8 mouse cellular contexts compared by ENCODE assay signal in genomic region chr11:103656520-103656919, GRCm38 (mm10). TPM values are rescaled to one million over a fixed set of nuclear protein-coding genes. Genes with fewer than 3 reads are reported as not detected.
DNase-seq lines count a peak whose midpoint lies in the region; ATAC-seq and TF ChIP-seq lines count a peak whose summit lies in the region.

No protein-coding gene starts in this region.

- H3K27me3 ChIP-seq in embryonic facial prominence, embryonic 10.5 days (replicated peaks; ENCODE audit: low read depth, poor library complexity, severe bottlenecking), result peaks cover 58% of the 10 kb centered on the region

- no peak for TF ChIP-seq CTCF in layer of hippocampus, adult 2 months (conservative IDR thresholded peaks at IDR 0.05)

- H3K4me1 ChIP-seq in embryonic facial prominence, embryonic 10.5 days, result no peaks in the 10 kb centered on the region

- no peak overlapping the region for H3K4me3 ChIP-seq in embryonic facial prominence, embryonic 10.5 days
- no peak overlapping the region for H3K4me3 ChIP-seq in layer of hippocampus, adult 2 months

- WGBS in embryonic facial prominence, embryonic 10.5 days, result 9% methylated on average over 3 of the region's 3 CpGs

- no peak overlapping the region for H3K27ac ChIP-seq in embryonic facial prominence, embryonic 10.5 days (replicated peaks)
- no peak overlapping the region for H3K27ac ChIP-seq in layer of hippocampus, adult 2 months

- no peaks in the 10 kb centered on the region for H3K9me3 ChIP-seq in embryonic facial prominence, embryonic 10.5 days

- H3K36me3 ChIP-seq in embryonic facial prominence, embryonic 10.5 days (replicated peaks), result no peaks in the 10 kb centered on the region

- ATAC-seq in megakaryocyte-erythroid progenitor cell, adult 5-6 weeks (replicated peaks; ENCODE audit: low FRiP score, low TSS enrichment, poor library complexity, severe bottlenecking), result peak; percentile 63

- intact Hi-C loops in gastrocnemius, postnatal 14 days (cut with DNase I; ENCODE audit: low total_unique reads), result no loop called here

- DNase-seq in gastrocnemius, postnatal 14 days, result peak; percentile 28
- DNase-seq in gastrocnemius, postnatal 25 days, result no peak
- DNase-seq in CD4-positive helper T cell, adult 2 months (ENCODE audit: low read depth, low spot score), result peak; percentile 23
- DNase-seq in embryonic facial prominence, embryonic 10.5 days (ENCODE audit: low spot score), result peak; percentile 79
- no peak for DNase-seq in MN1 (ENCODE audit: low spot score)
- no peak for DNase-seq in layer of hippocampus, postnatal 25 days (ENCODE audit: extremely low spot score in 1 of 2, low spot score in 1 of 2)
- no peak for DNase-seq in layer of hippocampus, adult 2 months (ENCODE audit: low spot score in 2 of 2)

RNA-seq across cellular contexts. Expression of gene Rprml, which starts 7.2 kb away (rescaled TPM):
- total RNA-seq in gastrocnemius, postnatal 14 days (2021), result not detected
- total RNA-seq in gastrocnemius, postnatal 25 days (2021), result not detected
- polyA plus RNA-seq in embryonic facial prominence, embryonic 10.5 days (2016; fragmentation: Nextera tagmentation; extraction: Ambion mirVana), result 0.15 and 0.39 TPM in 2 replicates
- not detected in 2 replicates for total RNA-seq in megakaryocyte-erythroid progenitor cell, adult 5-6 weeks (2014; fragmentation: Nextera tagmentation)
- not detected in 2 replicates for total RNA-seq in megakaryocyte-erythroid progenitor cell, adult 5-6 weeks (2017)
- total RNA-seq in layer of hippocampus, postnatal 25 days (2021), result 100 to 1,000 TPM; 117 to 122 TPM
- 100 to 1,000 TPM; 102 to 117 TPM for total RNA-seq in layer of hippocampus, adult 2 months (2021)

RNA-seq across cellular contexts. Expression of gene Lyzl6, which starts 17.8 kb away (rescaled TPM):
- total RNA-seq in gastrocnemius, postnatal 14 days (2021), result not detected
- total RNA-seq in gastrocnemius, postnatal 25 days (2021), result not detected
- polyA plus RNA-seq in embryonic facial prominence, embryonic 10.5 days (2016; fragmentation: Nextera tagmentation; extraction: Ambion mirVana), result not detected in 2 replicates
- not detected in 2 replicates for total RNA-seq in megakaryocyte-erythroid progenitor cell, adult 5-6 weeks (2014; fragmentation: Nextera tagmentation)
- not detected in 2 replicates for total RNA-seq in megakaryocyte-erythroid progenitor cell, adult 5-6 weeks (2017)
- total RNA-seq in layer of hippocampus, postnatal 25 days (2021), result not detected
- not detected for total RNA-seq in layer of hippocampus, adult 2 months (2021)

RNA-seq across cellular contexts. Expression of gene Gm884, which starts 35.6 kb away (rescaled TPM):
- not detected for total RNA-seq in gastrocnemius, postnatal 14 days (2021)
- total RNA-seq in gastrocnemius, postnatal 25 days (2021), result not detected
- polyA plus RNA-seq in embryonic facial prominence, embryonic 10.5 days (2016; fragmentation: Nextera tagmentation; extraction: Ambion mirVana), result not detected in 2 replicates
- total RNA-seq in megakaryocyte-erythroid progenitor cell, adult 5-6 weeks (2014; fragmentation: Nextera tagmentation), result not detected in 2 replicates
- not detected in 2 replicates for total RNA-seq in megakaryocyte-erythroid progenitor cell, adult 5-6 weeks (2017)
- not detected for total RNA-seq in layer of hippocampus, postnatal 25 days (2021)
- total RNA-seq in layer of hippocampus, adult 2 months (2021), result not detected

RNA-seq across cellular contexts. Expression of gene Gosr2, which starts 41.2 kb away (rescaled TPM):
- 10 to 100 TPM; 40.0 to 43.5 TPM for total RNA-seq in gastrocnemius, postnatal 14 days (2021)
- 10 to 100 TPM; 38.9 to 40.4 TPM for total RNA-seq in gastrocnemius, postnatal 25 days (2021)
- 96.6 and 99.6 TPM in 2 replicates for polyA plus RNA-seq in embryonic facial prominence, embryonic 10.5 days (2016; fragmentation: Nextera tagmentation; extraction: Ambion mirVana)
- total RNA-seq in megakaryocyte-erythroid progenitor cell, adult 5-6 weeks (2014; fragmentation: Nextera tagmentation), result 36.1 and 46.9 TPM in 2 replicates
- total RNA-seq in megakaryocyte-erythroid progenitor cell, adult 5-6 weeks (2017), result 37.8 and 44.2 TPM in 2 replicates
- 10 to 100 TPM; 68.3 to 71.6 TPM for total RNA-seq in layer of hippocampus, postnatal 25 days (2021)
- total RNA-seq in layer of hippocampus, adult 2 months (2021), result 10 to 100 TPM; 62.5 to 66.1 TPM

Comparison
In these comparisons a context has a peak if more than half of its experiments do, and no peak if none do; other contexts are left out.
1. DNase-seq: peak in gastrocnemius, postnatal 14 days (single experiment), CD4-positive helper T cell, adult 2 months (single experiment) and embryonic facial prominence, embryonic 10.5 days (single experiment); none in gastrocnemius, postnatal 25 days (single experiment), MN1 (single experiment), layer of hippocampus, postnatal 25 days (0 of 2) and layer of hippocampus, adult 2 months (0 of 2).
2. RNA of gene Rprml, which starts 7.2 kb away (total RNA-seq): 117 to 122 TPM in layer of hippocampus, postnatal 25 days and 102 to 117 TPM in layer of hippocampus, adult 2 months; not detected in gastrocnemius, postnatal 25 days, not detected in gastrocnemius, postnatal 14 days and not detected in megakaryocyte-erythroid progenitor cell, adult 5-6 weeks; every median in the first group is over 10 times any median in the second.